Mouse (Mus musculus) G1E (cell line): ENCODE data around the gene Gna12. TPM values are rescaled to one million over a fixed set of nuclear protein-coding genes. Genes with fewer than 3 reads are reported as not detected.

ENCODE experiments used
- ATAC-seq: 2 replicates; pipeline ENCODE4 v1.8.0; 2016; ENCODE audit warnings: mild to moderate bottlenecking; ENCODE audit not compliant: insufficient number of reproducible peaks, poor library complexity, low FRiP score, severe bottlenecking; ENCODE audit errors: extremely low read depth
- DNase-seq: peaks from one replicate; pipeline ENCODE4 v3.0.0; 2012; ENCODE audit warnings: low spot score
- H3K27me3 ChIP-seq: 2 replicates; pipeline ENCODE4 v1.6.1; 2012; ENCODE audit warnings: mild to moderate bottlenecking, low read length, inconsistent platforms; ENCODE audit not compliant: insufficient read depth
- H3K36me3 ChIP-seq: replicated peaks from 2 replicates; pipeline ENCODE3; 2012; ENCODE audit warnings: mild to moderate bottlenecking, inconsistent platforms
- H3K4me1 ChIP-seq: 2 replicates; pipeline ENCODE4 v1.6.1; 2012; ENCODE audit warnings: low read depth, low read length, inconsistent platforms, mixed read lengths; ENCODE audit not compliant: insufficient read depth
- H3K4me3 ChIP-seq: 2 replicates; pipeline ENCODE4 v1.5.1; 2012; ENCODE audit warnings: low read depth, mild to moderate bottlenecking, inconsistent platforms, low read length, moderate library complexity, mixed read lengths
- H3K9me3 ChIP-seq: replicated peaks from 2 replicates; pipeline ENCODE4 v1.6.1; 2012; ENCODE audit warnings: inconsistent platforms
- CTCF ChIP-seq: IDR thresholded peaks from 2 replicates; pipeline ENCODE4 v1.5.1; 2012; ENCODE audit warnings: low read depth, low read length, inconsistent platforms, mixed read lengths
- GATA1 ChIP-seq: IDR thresholded peaks from 2 replicates; pipeline ENCODE4 v1.6.1; 2012; ENCODE audit warnings: borderline replicate concordance, low read length, inconsistent platforms, mixed read lengths
- GATA2 ChIP-seq: IDR thresholded peaks from 2 replicates; pipeline ENCODE4 v1.6.1; 2012; ENCODE audit warnings: low read depth, low read length, inconsistent platforms, borderline replicate concordance
- POLR2AphosphoS5 ChIP-seq: IDR thresholded peaks from 2 replicates; pipeline ENCODE4 v1.6.1; 2012; ENCODE audit warnings: low read depth, low read length, inconsistent platforms; ENCODE audit not compliant: insufficient replicate concordance
- TAL1 ChIP-seq: conservative IDR thresholded peaks from 2 replicates; pipeline ENCODE4 v1.6.1; 2012; ENCODE audit warnings: low read depth, low read length, inconsistent platforms, mixed read lengths
- polyA plus RNA-seq: library from polyadenylated mRNA; stranded (reverse); fragments of >175 nt; gene quantifications from 2 replicates; pipeline ENCODE4 v1.2.3, GENCODE M21; 2012
- total RNA-seq, 2 experiments: library from RNA; stranded (forward) in 1 of 2; stranded (reverse) in 1 of 2; fragments of 200-1000 nt in 1 of 2; fragments of >200 nt in 1 of 2; fragmentation: Nextera tagmentation in 1 of 2; gene quantifications; 2 replicates each; pipeline ENCODE4 v1.2.3; 2014 to 2017

Gna12 gene
- total and polyA plus RNA-seq, 3 experiments = 22.2 to 66.7 (median 53.1) TPM

GRCm38 (mm10) chr5:140772158-140772557, 58.1 kb downstream of the Gna12 start:
- H3K36me3 ChIP-seq = peaks cover 77% of the 10 kb centered on the region
- DNase-seq (no peak), ATAC-seq (no peak)
- H3K4me1 ChIP-seq = no peaks in the 10 kb centered on the region; the same call in 1 of the 2 replicates
- TF ChIP-seq CTCF = no peak
- no peaks in the 10 kb centered on the region for H3K9me3 ChIP-seq
- no peaks in the 10 kb centered on the region for H3K27me3 ChIP-seq
- H3K4me3 ChIP-seq = no peak overlapping the region

- ATAC-seq = no peak
- Histone ChIP-seq H3K36me3 (peaks cover 76% of the 10 kb centered on the region), H3K4me1 (no peaks in the 10 kb centered on the region; the same call in 1 of the 2 replicates), H3K9me3 (no peaks in the 10 kb centered on the region), H3K4me3 (no peak overlapping the region), H3K27me3 (no peaks in the 10 kb centered on the region)
- TF ChIP-seq POLR2AphosphoS5 (no peak), GATA2 (no peak), CTCF (no peak), GATA1 (no peak), TAL1 (no peak)
- no peak for DNase-seq
These were observed 58.6 kb downstream of the Gna12 start for GRCm38 (mm10) chr5:140771612-140772011.

- Histone ChIP-seq H3K4me3 (no peak overlapping the region), H3K4me1 (no peaks in the 10 kb centered on the region; the same call in 1 of the 2 replicates)
- DNase-seq = no peak
These were observed 61.9 kb downstream of the Gna12 start for GRCm38 (mm10) chr5:140768333-140768732.

GRCm38 (mm10) chr5:140767704-140768141, 62.5 kb downstream of the Gna12 start:
- Histone ChIP-seq H3K4me1 (no peaks in the 10 kb centered on the region; the same call in 1 of the 2 replicates), H3K9me3 (no peaks in the 10 kb centered on the region), H3K27me3 (no peaks in the 10 kb centered on the region), H3K36me3 (peaks cover 79% of the 10 kb centered on the region), H3K4me3 (no peak overlapping the region)
- no peak for TF ChIP-seq CTCF
- no peak for TF ChIP-seq TAL1
- no peak for TF ChIP-seq GATA1
- no peak for TF ChIP-seq POLR2AphosphoS5
- no peak for TF ChIP-seq GATA2
- ATAC-seq (no peak), DNase-seq (no peak)

More at GRCm38 (mm10) chr5:140768333-140768732, 61.9 kb downstream of the Gna12 start:
- no peaks in the 10 kb centered on the region for H3K27me3 ChIP-seq
- H3K9me3 ChIP-seq = no peaks in the 10 kb centered on the region
- TF ChIP-seq CTCF = no peak
- no peak for TF ChIP-seq TAL1
- no peak for TF ChIP-seq POLR2AphosphoS5
- no peak for TF ChIP-seq GATA2
- H3K36me3 ChIP-seq = peaks cover 78% of the 10 kb centered on the region
- ATAC-seq = no peak

GRCm38 (mm10) chr5:140766566-140766965, 63.7 kb downstream of the Gna12 start:
- DNase-seq (no peak), ATAC-seq (no peak)
- no peaks in the 10 kb centered on the region; the same call in 1 of the 2 replicates for H3K4me1 ChIP-seq
- H3K9me3 ChIP-seq = no peaks in the 10 kb centered on the region
- peaks cover 86% of the 10 kb centered on the region for H3K36me3 ChIP-seq
- H3K27me3 ChIP-seq = no peaks in the 10 kb centered on the region
- no peak overlapping the region for H3K4me3 ChIP-seq
- TF ChIP-seq GATA1 (no peak), POLR2AphosphoS5 (no peak)

- DNase-seq (no peak), ATAC-seq (no peak)
- Histone ChIP-seq H3K36me3 (peaks cover 89% of the 10 kb centered on the region), H3K27me3 (no peaks in the 10 kb centered on the region), H3K9me3 (no peaks in the 10 kb centered on the region), H3K4me3 (no peak overlapping the region), H3K4me1 (no peaks in the 10 kb centered on the region; the same call in 1 of the 2 replicates)
- TF ChIP-seq TAL1 = no peak
- TF ChIP-seq CTCF = no peak
- no peak for TF ChIP-seq POLR2AphosphoS5
- TF ChIP-seq GATA2 = no peak
- no peak for TF ChIP-seq GATA1
These were observed 65.2 kb downstream of the Gna12 start for GRCm38 (mm10) chr5:140764921-140765613.

- Histone ChIP-seq H3K9me3 (no peaks in the 10 kb centered on the region), H3K27me3 (no peaks in the 10 kb centered on the region), H3K4me1 (no peaks in the 10 kb centered on the region; the same call in 1 of the 2 replicates), H3K4me3 (no peak overlapping the region), H3K36me3 (peaks cover 89% of the 10 kb centered on the region)
- ATAC-seq (no peak), DNase-seq (no peak)
- TF ChIP-seq GATA2 (no peak), GATA1 (no peak), CTCF (no peak), TAL1 (no peak)
These were observed 67.7 kb downstream of the Gna12 start for GRCm38 (mm10) chr5:140762540-140762939.
